Mouse (Mus musculus) layer of hippocampus, postnatal 36 days (tissue): ENCODE data around the gene Ifih1. TPM values are rescaled to one million over a fixed set of nuclear protein-coding genes. Genes with fewer than 3 reads are reported as not detected.

Experiments
- DNase-seq, 2 experiments: peaks; one replicate each; pipeline ENCODE4 v3.0.0; 2022
- total RNA-seq, 2 experiments: library from RNA; stranded (reverse); gene quantifications; 2 replicates each; pipeline ENCODE4 v1.2.3; 2021

Ifih1 gene
- total RNA-seq, 2 experiments from 2014 or later: 1.8 to 2.3 TPM

DNA sequence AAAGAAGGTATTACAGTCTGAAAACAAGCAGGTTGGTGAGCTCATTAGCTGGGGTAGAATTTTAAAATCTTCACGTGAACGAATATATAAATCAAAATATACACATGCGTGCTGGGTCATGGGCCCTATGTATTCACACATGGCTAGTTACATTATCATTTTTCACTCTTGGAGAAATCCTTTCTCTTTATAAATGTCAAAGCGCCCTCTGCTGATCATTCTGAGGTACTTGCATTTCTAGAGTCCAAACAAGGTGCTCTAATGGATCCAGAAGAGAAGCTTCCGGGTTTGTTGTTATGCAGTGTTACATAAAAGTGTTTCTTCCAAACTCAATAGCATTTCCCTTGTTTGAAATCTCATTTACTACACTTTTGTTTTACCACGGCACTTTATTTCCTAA is 15.6 kb downstream of the Ifih1 start:
- no peak for DNase-seq

- peak in 1 of 2 experiments; percentile 48 for DNase-seq
Observed at GRCm38 (mm10) chr2:62628356-62628755, 17.7 kb downstream of the Ifih1 start.

DNA sequence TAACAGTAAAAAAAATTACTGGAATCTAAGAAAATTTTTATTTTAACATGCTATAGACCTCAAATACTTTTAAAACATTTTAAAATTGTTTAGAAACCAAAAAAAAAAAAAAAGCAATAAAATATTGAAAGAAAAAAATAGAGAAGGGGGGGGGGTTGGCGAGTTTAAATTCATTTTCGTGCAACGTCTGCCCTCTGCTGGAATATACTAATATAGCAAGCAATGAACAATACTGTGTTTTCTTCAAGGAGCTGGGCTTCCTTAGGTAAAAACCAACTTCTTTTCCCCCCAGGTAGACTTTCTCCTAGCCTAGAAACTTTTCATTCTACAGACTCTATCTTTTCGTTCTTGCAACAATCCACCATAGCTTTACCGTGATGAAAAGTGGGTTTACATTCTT is 18.3 kb downstream of the Ifih1 start:
- no peak for DNase-seq

DNA sequence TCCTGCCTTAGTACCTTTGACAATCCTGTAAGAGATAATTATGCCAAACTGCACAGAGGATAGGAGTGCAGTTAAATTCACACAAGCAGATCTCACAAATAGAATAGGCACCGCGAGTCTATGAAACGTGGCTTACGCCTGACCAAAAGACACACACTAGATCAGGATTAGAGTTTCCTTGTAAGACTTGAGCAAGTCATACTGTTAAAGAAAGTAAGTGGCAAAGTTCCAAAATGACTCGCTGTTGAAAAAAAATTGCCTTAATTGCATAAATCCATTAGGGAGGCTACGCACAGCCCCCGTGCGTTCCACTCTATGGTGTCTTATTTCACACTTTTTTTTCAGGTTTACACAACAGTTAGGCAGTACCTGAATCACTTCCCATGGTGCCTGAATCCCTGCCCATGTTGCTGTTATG is 23.0 kb downstream of the Ifih1 start:
- no peak for DNase-seq

GRCm38 (mm10) chr2:62619679-62620078 is 26.4 kb downstream of the Ifih1 start:
- DNase-seq: no peak

- no peak for DNase-seq
Observed at GRCm38 (mm10) chr2:62618934-62619341, 27.1 kb downstream of the Ifih1 start.

DNA sequence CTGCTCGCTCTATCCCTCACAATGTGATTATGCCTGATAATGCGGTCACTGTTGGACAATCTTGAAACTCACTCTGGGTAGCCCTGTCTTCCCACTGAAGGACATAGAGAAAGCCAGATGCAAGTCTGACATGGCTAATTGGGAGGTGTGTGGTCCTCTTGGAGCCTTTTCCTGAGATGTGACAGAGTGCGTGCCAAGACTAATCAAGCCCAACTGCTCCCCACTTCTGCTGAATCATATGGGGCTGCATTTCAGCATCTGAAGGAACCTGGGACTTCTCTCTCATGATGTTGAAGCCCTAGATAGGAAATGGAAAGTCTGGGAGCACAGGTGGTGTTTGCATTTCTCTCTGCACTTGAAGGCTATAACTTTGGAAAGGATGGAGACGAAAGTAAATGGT is 32.9 kb downstream of the Ifih1 start:
- DNase-seq: no peak

GRCm38 (mm10) chr2:62606205-62606604 is 39.9 kb downstream of the Ifih1 start:
- no peak for DNase-seq

DNA sequence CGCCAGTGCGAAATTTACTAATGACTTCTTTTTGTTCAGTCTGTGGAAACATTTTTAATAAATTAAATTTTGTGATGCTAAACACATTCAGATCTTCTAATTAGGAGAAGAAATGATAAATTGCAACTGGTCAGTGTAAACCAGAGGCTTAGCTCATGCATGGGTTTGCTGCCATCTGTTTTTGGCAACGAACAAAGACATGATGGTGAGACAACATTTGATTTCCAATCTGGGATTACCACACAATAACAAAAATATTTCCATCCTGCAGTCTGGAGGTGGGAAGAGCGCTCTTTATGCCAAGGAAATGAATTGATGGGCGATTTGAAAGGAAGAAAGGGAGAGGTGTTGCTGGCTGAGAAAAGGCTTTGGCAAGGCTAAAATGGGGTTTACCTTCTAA is 42.5 kb downstream of the Ifih1 start:
- DNase-seq: no peak

GRCm38 (mm10) chr2:62596586-62596985 is 49.5 kb downstream of the Ifih1 start:
- no peak for DNase-seq

GRCm38 (mm10) chr2:62594491-62594890 is 51.6 kb downstream of the Ifih1 start:
- no peak for DNase-seq

DNA sequence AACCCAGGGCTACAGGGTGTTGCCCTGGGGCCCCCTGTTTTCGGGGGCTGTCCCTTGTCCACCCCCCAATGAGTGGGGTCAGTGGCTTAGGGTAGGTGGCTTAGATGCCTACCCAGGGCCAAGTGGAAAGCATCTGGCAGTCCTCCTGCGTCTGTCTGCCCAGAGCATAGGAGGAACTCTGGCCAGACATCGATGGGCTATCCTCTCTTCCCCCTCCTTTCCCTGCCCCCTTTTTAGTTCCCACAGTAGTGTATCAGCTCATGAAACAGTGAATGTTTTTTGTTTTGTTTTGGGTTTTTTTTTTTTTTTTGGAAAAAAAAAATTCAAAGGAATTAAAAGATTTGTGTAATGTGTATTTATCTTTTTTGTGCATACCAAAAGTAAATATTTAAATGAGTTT is 54.5 kb downstream of the Ifih1 start:
- DNase-seq: no peak

- no peak for DNase-seq
Observed at GRCm38 (mm10) chr2:62589333-62589732, 56.7 kb downstream of the Ifih1 start.

DNA sequence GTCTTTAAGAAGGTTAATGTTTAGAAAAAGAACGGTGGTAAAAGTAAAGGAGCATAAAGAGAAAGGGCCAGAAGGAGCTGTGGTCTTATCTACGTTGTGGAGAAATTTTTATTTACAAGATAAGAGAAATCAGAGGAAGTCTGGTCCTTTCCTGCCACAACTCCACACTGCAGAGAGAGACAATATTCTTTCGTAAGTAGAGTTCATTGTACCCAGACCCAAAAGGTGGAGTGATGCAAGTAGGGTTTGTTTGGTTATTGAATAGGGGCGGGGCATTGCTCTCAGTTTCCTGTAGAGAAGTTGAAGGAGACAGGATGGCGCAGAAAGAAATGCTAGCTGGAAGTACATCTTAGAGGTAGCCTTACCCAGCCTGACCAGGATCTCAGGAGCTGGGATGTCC is 60.3 kb downstream of the Ifih1 start:
- DNase-seq: no peak

- DNase-seq: no peak
Observed at GRCm38 (mm10) chr2:62574962-62575361, 71.1 kb downstream of the Ifih1 start.

GRCm38 (mm10) chr2:62574250-62574649 is 71.8 kb downstream of the Ifih1 start:
- no peak for DNase-seq

DNA sequence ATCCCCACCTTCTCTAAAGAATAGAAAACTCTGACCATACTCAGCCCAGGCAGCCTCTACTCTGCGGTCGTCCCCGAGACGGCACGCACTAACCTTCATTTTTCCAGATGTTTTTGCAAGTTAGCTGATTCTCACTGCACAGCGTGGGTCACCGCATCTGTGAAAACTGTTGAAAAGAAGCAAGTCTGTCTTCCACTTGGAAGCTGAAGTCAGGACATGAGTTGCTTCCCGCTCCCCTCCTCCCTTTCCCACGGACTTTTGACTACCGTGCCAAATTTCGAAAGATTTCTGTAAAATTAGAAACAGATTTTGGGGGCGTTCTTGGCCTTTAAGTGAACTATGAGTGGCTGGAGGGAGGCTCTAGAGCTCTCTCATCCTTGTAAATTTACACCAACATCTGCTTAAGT is 72.3 kb downstream of the Ifih1 start, which contains the start of gene Fap:
Fap (minus strand) TSS at position 323 of the 407 bp plus-strand sequence.
- no peak for DNase-seq

- DNase-seq: no peak
Observed at GRCm38 (mm10) chr2:62573099-62573752, 72.8 kb downstream of the Ifih1 start.

DNA sequence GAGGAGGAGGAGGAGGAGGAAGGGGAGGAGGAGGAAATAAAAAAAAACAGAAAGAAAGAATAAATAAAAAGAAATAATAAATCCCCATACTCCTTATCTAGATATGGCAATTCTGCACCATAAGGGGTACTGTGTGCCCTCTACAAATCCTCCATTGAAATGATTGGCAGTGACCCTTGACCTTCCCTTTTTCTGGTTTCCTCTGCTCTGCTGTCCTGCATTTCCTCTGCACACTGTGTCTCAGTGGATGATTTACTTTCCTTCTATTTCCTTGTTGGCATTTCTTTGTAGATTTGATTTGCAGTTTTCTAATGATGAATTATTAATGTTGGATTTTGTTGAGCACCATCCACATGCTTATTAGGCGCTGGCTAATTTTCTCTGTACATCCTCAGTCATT is 81.4 kb downstream of the Ifih1 start:
- DNase-seq: no peak

DNA sequence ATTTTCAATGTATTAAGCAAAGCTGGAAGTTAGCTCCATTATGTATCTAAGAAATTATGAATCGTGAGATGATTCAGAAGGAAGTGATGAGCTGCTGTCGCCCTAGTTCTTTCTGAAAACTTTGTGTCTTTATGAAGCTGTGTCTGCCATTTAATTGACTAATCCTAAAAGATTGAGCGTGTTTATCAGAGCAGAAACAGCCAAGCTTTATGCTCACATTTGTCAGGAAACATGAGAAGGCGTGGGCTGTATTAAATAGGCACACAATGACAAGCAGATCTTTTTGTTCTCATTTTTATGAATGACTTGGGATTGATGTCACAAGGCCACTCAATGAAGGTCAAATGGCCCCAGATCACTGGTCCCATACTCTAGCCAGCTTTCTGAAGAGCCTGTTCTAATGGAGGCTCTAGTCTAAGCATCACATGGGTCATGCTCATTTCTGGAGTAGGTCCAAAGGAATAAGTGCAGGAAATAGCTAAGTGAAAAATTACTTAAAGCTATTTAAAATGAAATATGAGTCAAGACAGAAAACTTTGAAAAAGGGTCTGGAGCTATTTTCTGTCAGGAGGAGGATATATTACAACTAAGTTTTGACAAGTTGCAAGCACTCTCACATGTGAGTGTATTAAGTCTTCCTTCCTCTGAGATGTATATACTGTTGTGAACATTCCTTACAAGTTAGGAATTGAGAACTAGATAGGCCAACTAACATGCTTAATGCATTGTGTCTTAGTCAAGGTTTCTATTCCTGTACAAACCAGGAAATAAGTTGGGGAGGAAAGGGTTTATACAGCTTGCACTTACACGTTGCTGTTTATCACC is 83.2 kb downstream of the Ifih1 start:
- no peak for DNase-seq

DNA sequence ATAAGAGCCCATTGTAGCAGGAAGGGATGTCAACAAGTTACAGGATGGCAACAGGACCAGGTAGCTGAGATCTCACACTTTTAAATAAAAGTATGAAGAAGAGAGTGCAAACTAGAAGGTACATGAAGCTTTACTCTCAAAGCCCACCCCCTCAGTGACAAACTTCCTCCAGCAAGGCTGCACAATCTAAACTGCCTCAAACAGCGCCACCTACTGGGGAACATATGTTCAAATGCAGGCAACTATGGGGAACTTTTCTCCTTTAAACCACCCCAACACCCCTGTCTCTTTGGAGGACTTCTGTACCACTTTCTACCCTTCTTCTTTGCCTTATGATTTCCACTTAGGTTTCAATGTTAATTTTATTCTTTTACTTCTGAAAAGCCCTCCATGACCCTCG is 88.6 kb downstream of the Ifih1 start:
- DNase-seq: no peak

GRCm38 (mm10) chr2:62556349-62556748 is 89.7 kb downstream of the Ifih1 start:
- DNase-seq: no peak

GRCm38 (mm10) chr2:62549659-62550058 is 96.4 kb downstream of the Ifih1 start:
- no peak for DNase-seq

GRCm38 (mm10) chr2:62549131-62549530 is 96.9 kb downstream of the Ifih1 start:
- DNase-seq: no peak
